Mouse (Mus musculus) embryonic facial prominence, embryonic 13.5 days (tissue): ENCODE measurements around the gene Tanc2. TPM values are rescaled to one million over a fixed set of nuclear protein-coding genes. Genes with fewer than 3 reads are reported as not detected.

ENCODE experiments used
- ATAC-seq: fragments of 200-750 bp; cut with Nextera tagmentation; 2 replicates; pipeline ENCODE4 v1.8.0; 2017; ENCODE audit warnings: low read depth; ENCODE audit not compliant: insufficient number of reproducible peaks, insufficient read depth, low FRiP score, low TSS enrichment
- H3K27ac ChIP-seq: fragments of 300-500 bp; sonication (generic); 2 replicates; pipeline ENCODE4 v1.5.1; 2015; ENCODE audit warnings: moderate library complexity, mild to moderate bottlenecking, inconsistent platforms
- H3K27me3 ChIP-seq: fragments of 300-500 bp; sonication (generic); 2 replicates; pipeline ENCODE4 v1.6.1; 2015; ENCODE audit warnings: mild to moderate bottlenecking, inconsistent platforms
- H3K36me3 ChIP-seq: fragments of 300-500 bp; sonication (generic); 2 replicates; pipeline ENCODE4 v1.6.1; 2015; ENCODE audit warnings: mild to moderate bottlenecking, inconsistent platforms
- H3K4me1 ChIP-seq: fragments of 300-500 bp; sonication (generic); 2 replicates; pipeline ENCODE4 v1.6.1; 2015; ENCODE audit warnings: inconsistent platforms
- H3K4me2 ChIP-seq: fragments of 300-500 bp; sonication (generic); 2 replicates; pipeline ENCODE4 v1.6.1; 2015; ENCODE audit warnings: moderate library complexity, mild to moderate bottlenecking, inconsistent platforms
- H3K4me3 ChIP-seq: fragments of 300-500 bp; sonication (generic); 2 replicates; pipeline ENCODE4 v1.5.1; 2015; ENCODE audit warnings: mild to moderate bottlenecking, inconsistent platforms
- H3K9ac ChIP-seq: fragments of 300-500 bp; sonication (generic); 2 replicates; pipeline ENCODE4 v1.6.1; 2015; ENCODE audit warnings: mild to moderate bottlenecking, inconsistent platforms
- H3K9me3 ChIP-seq: fragments of 300-500 bp; sonication (generic); 2 replicates; pipeline ENCODE4 v1.6.1; 2016; ENCODE audit warnings: inconsistent platforms
- WGBS: fragments of 180-500 bp; shearing (Covaris S2); methylation state at CpG from one replicate; pipeline ENCODE4 v1.1.7; 2015; ENCODE audit warnings: mixed read lengths; 5-methylcytosine and 5-hydroxymethylcytosine counted together
- polyA plus RNA-seq: library from polyadenylated mRNA; unstranded; fragments of >200 nt; fragmentation: Nextera tagmentation; extraction: Ambion mirVana; gene quantifications from 2 replicates; pipeline ENCODE4 v1.2.1, GENCODE M21; 2015

Gene Tanc2
- polyA plus RNA-seq, 1 experiment from 2014 or later, result 8.2 TPM

- H3K27ac ChIP-seq, result no peak overlapping the region
- peaks cover 28% of the 10 kb centered on the region for H3K36me3 ChIP-seq
- H3K4me3 ChIP-seq, result no peak overlapping the region
- H3K4me2 ChIP-seq, result no peak overlapping the region
- ATAC-seq, result no peak
- no peaks in the 10 kb centered on the region for H3K4me1 ChIP-seq
- no peak overlapping the region for H3K9ac ChIP-seq
- H3K27me3 ChIP-seq, result no peaks in the 10 kb centered on the region
- H3K9me3 ChIP-seq, result no peaks in the 10 kb centered on the region
Observed at GRCm38 (mm10) chr11:105911149-105911548, 321.4 kb downstream of the Tanc2 start.

DNA sequence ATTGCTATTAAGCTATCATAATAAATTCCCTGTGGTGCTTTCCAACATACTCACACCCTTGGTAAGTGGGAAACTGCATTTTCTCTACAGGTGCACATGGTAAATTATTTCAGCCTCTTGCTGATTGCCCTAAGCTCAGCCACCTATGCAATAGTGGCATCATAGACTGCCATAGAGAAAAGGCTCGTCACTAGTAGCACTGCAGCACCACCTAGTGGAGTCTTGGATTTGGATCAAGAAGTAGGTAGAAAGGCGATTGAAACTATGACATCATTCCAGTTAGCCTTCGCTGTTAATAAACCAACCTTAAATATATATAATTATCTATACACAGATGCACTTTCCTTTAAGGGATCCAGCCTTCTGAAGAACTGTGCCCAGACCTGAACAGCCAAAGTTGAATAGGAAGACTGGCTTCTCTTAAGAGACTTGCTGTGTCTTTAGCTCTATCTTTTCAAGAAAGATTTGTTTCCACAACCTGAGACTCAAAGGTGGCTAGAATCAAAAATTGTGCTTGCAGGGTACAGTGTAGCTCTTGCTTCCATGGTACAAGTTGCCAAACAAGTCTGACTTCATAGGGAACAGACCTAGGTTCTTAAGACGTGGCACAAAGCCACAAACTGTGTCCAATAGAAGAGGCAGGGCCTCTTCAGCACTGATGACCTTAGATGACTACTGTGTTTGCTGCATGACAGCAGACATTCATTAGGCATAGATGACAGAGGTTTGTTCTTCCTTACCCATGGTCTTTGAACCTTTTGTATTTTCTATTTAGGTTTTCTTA, 322.0 kb downstream of the Tanc2 start:
- no peak for ATAC-seq
- Histone ChIP-seq H3K27ac (no peak overlapping the region), H3K4me3 (no peak overlapping the region), H3K9ac (no peak overlapping the region), H3K4me2 (no peak overlapping the region), H3K36me3 (peaks cover 29% of the 10 kb centered on the region), H3K9me3 (no peaks in the 10 kb centered on the region), H3K4me1 (no peaks in the 10 kb centered on the region), H3K27me3 (no peaks in the 10 kb centered on the region)
- 32% methylated on average over 4 of the region's 4 CpGs for WGBS

- Histone ChIP-seq H3K27ac (no peak overlapping the region), H3K9ac (no peak overlapping the region), H3K4me1 (no peaks in the 10 kb centered on the region), H3K4me2 (no peak overlapping the region), H3K9me3 (no peaks in the 10 kb centered on the region), H3K36me3 (peaks cover 41% of the 10 kb centered on the region), H3K27me3 (no peaks in the 10 kb centered on the region), H3K4me3 (no peak overlapping the region)
- 56% methylated on average over 5 of the region's 5 CpGs for WGBS
- no peak for ATAC-seq
Observed at GRCm38 (mm10) chr11:105913580-105913979, 323.8 kb downstream of the Tanc2 start.

GRCm38 (mm10) chr11:105920098-105920785, 330.5 kb downstream of the Tanc2 start:
- Histone ChIP-seq H3K4me1 (no peaks in the 10 kb centered on the region), H3K4me2 (no peak overlapping the region), H3K4me3 (no peak overlapping the region), H3K9me3 (no peaks in the 10 kb centered on the region), H3K27me3 (no peaks in the 10 kb centered on the region), H3K36me3 (peaks cover 59% of the 10 kb centered on the region), H3K9ac (no peak overlapping the region), H3K27ac (no peak overlapping the region)
- ATAC-seq, result no peak
- WGBS, result 76% methylated on average over 3 of the region's 3 CpGs

- H3K9ac ChIP-seq, result no peak overlapping the region
- no peaks in the 10 kb centered on the region for H3K4me1 ChIP-seq
- WGBS, result 89% methylated on average over 2 of the region's 2 CpGs
- H3K9me3 ChIP-seq, result no peaks in the 10 kb centered on the region
- no peak for ATAC-seq
- H3K36me3 ChIP-seq, result peaks cover 64% of the 10 kb centered on the region
- no peaks in the 10 kb centered on the region for H3K27me3 ChIP-seq
- H3K4me3 ChIP-seq, result no peak overlapping the region
- H3K4me2 ChIP-seq, result no peak overlapping the region
- no peak overlapping the region for H3K27ac ChIP-seq
Observed at GRCm38 (mm10) chr11:105920836-105921235, 331.1 kb downstream of the Tanc2 start.

GRCm38 (mm10) chr11:105921275-105921674, 331.5 kb downstream of the Tanc2 start:
- Histone ChIP-seq H3K9ac (no peak overlapping the region), H3K27ac (no peak overlapping the region), H3K36me3 (peaks cover 64% of the 10 kb centered on the region), H3K4me3 (no peak overlapping the region), H3K4me2 (no peak overlapping the region), H3K27me3 (no peaks in the 10 kb centered on the region), H3K9me3 (no peaks in the 10 kb centered on the region), H3K4me1 (no peaks in the 10 kb centered on the region)
- WGBS, result 91% methylated on average over 5 of the region's 5 CpGs
- no peak for ATAC-seq

GRCm38 (mm10) chr11:105922769-105923663, 333.2 kb downstream of the Tanc2 start:
- Histone ChIP-seq H3K27ac (no peak overlapping the region), H3K4me3 (no peak overlapping the region), H3K9ac (no peak overlapping the region), H3K4me1 (0 out of 2 replicates have a peak, but pooled peaks cover 2% of the 10 kb centered on the region), H3K9me3 (no peaks in the 10 kb centered on the region), H3K36me3 (peaks cover 52% of the 10 kb centered on the region), H3K27me3 (no peaks in the 10 kb centered on the region), H3K4me2 (no peak overlapping the region)
- no peak for ATAC-seq
- WGBS, result 86% methylated on average over 20 of the region's 20 CpGs

DNA sequence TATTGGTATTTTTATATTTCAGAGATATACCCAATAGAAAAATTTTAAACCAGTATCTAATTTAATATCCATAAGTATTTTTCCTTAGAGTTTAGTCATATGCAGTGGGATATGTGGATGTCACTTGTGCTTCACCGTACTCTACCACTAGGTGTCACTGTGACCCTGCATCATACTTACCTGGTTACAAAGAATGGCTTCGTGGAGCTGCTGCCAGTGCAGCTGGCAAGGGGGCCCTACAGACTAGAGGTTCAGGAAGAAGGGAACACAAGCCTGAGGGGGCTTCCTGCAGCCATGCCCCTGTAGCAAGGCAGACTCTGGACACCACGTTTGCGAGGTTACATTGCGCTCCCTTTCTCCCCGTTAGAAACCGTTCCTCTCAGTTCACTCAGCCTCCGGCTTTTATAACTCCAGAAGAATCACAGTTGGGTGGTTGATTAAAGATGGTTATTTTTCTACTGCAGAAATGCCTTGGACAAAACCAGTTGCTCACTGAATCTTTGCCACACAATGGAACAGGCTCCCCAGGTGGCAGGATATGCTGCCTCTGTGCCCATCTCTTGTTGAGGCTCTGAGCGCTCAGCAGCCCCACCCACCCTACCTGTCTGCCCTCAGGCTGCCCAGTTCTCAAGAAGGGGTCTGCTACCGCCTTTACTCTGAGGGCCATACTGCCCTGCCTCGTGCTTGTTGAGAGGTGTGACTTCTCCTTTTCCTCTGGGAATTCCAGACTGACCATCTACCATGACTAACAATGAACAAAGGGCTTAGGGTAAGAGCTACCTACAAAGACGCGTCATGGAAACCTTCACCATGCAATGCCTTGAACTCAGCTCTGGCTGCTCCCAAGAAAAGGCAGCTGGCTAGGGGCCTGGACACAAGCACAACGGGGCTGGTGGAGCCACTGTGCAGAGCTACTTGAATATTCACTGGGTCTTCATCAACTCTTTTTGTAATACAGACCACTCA, 337.6 kb downstream of the Tanc2 start:
- 0 out of 2 replicates have a peak, but pooled peaks cover 2% of the 10 kb centered on the region for H3K4me1 ChIP-seq
- no peak overlapping the region for H3K4me2 ChIP-seq
- H3K27ac ChIP-seq, result no peak overlapping the region
- H3K36me3 ChIP-seq, result peaks cover 22% of the 10 kb centered on the region
- H3K27me3 ChIP-seq, result no peaks in the 10 kb centered on the region
- H3K4me3 ChIP-seq, result no peak overlapping the region
- no peaks in the 10 kb centered on the region for H3K9me3 ChIP-seq
- H3K9ac ChIP-seq, result no peak overlapping the region
- whole genome bisulfite sequencing, result 51% methylated on average over 14 of the region's 14 CpGs
- no peak for ATAC-seq

DNA sequence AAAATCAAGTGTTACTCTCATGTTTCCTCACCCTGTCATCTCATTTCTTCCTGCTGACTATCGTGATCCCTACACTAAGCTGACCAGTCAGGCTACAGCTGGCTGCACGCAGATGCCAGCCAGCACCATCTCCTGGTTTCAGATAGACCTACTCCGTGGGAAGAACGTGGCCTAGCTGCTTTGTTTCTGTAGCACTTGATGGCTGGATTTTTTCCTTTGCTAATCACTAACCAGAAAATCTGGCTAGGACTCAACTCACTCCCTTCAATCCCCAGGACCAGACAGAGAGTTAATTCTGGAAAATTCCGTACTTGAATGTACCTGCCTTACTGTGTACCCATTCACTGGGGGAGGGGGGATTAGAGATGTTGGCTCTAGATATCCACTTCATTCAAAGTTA, 338.4 kb downstream of the Tanc2 start:
- H3K4me2 ChIP-seq, result no peak overlapping the region
- WGBS, result 65% methylated on average over 5 of the region's 5 CpGs
- no peak overlapping the region for H3K9ac ChIP-seq
- H3K4me1 ChIP-seq, result 0 out of 2 replicates have a peak, but pooled peaks cover 2% of the 10 kb centered on the region
- H3K4me3 ChIP-seq, result no peak overlapping the region
- no peak for ATAC-seq
- no peaks in the 10 kb centered on the region for H3K9me3 ChIP-seq
- H3K36me3 ChIP-seq, result peaks cover 14% of the 10 kb centered on the region
- no peaks in the 10 kb centered on the region for H3K27me3 ChIP-seq
- H3K27ac ChIP-seq, result no peak overlapping the region

DNA sequence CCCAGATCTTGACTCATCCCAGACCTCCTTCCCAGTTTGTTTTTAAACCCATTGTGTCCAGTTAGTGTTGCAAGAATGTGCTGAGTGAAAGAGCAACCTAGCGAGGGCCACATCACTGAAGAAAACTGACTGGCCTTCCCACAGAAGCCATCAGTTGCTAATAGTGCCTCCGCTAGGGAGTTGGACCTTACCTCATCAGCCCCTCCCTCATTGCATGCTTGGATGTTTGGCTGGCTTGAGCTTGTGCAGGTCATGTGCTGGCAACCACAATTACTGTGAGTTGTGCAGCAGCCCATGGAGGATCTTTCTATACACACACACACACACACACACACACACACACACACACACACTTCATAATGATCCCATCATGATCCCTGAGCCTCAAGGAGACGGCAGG, 341.6 kb downstream of the Tanc2 start:
- Histone ChIP-seq H3K36me3 (no peaks in the 10 kb centered on the region), H3K4me3 (no peak overlapping the region), H3K27me3 (no peaks in the 10 kb centered on the region), H3K4me1 (0 out of 2 replicates have a peak, but pooled peaks cover 2% of the 10 kb centered on the region), H3K4me2 (no peak overlapping the region), H3K9ac (no peak overlapping the region), H3K9me3 (no peaks in the 10 kb centered on the region), H3K27ac (no peak overlapping the region)
- WGBS, result 74% methylated on average over 3 of the region's 3 CpGs
- ATAC-seq, result no peak
